Mouse (Mus musculus): ENCODE data around the gene Prkab2. TPM values are rescaled to one million over a fixed set of nuclear protein-coding genes. Genes with fewer than 3 reads are reported as not detected.

The Prkab2 gene
- total RNA-seq, 2 experiments from 2014 or later, result 32.9 to 34.8 TPM

Small RNA genes lying within 50 kb of the gene (microRNA-seq; reads per million reads assigned to microRNA genes)
- not detected for gene Mir7225

Other genes starting within 250 kb of the Prkab2 start
- gene Olfr1402, start 236.2 kb upstream of the Prkab2 start, total RNA-seq (2021), result not detected
- 1 to 10 TPM; 8.9 to 9.1 TPM for gene Chd1l, start 48.0 kb upstream of the Prkab2 start, total RNA-seq (2021)
- 1 to 10 TPM; 1.4 to 1.6 TPM for gene Fmo5, start 29.4 kb upstream of the Prkab2 start, total RNA-seq (2021)
- gene Gm17651, start 16.5 kb downstream of the Prkab2 start, total RNA-seq (2021), result not detected
- gene Pde4dip, start 230.5 kb downstream of the Prkab2 start, total RNA-seq (2021), result 100 to 1,000 TPM; 235 to 254 TPM
- gene Sec22b, start 243.0 kb downstream of the Prkab2 start, total RNA-seq (2021), result 10 to 100 TPM; 63.1 to 69.7 TPM